Mouse (Mus musculus): Measurements from ENCODE around the gene Lnx2. TPM values are rescaled to one million over a fixed set of nuclear protein-coding genes. Genes with fewer than 3 reads are reported as not detected.

The Lnx2 gene
- 1 to 10 TPM; 4.1 to 6.1 TPM for total RNA-seq (2023)

GRCm38 (mm10) chr5:147076026-147076798, at the start of gene Lnx2:
TSS of gene Lnx2 (minus strand) at chr5:147076586.

GRCm38 (mm10) chr5:147076799-147077165, 396 bp upstream of the Lnx2 start, which contains the start of gene Polr1d:
TSS of gene Polr1d (plus strand) at chr5:147077050.

Other genes with a start within 250 kb of the Lnx2 start
- gene Rpl21, start 243.7 kb downstream of the Lnx2 start, total RNA-seq (2023), result 100 to 1,000 TPM; 208 to 210 TPM
- not detected for gene Rasl11a, start 231.5 kb downstream of the Lnx2 start, total RNA-seq (2023)
- 10 to 100 TPM; 15.9 to 20.7 TPM for gene Gtf3a, start 127.9 kb downstream of the Lnx2 start, total RNA-seq (2023)
- 1 to 10 TPM; 8.0 to 9.6 TPM for gene Mtif3, start 112.8 kb downstream of the Lnx2 start, total RNA-seq (2023)
- 10 to 100 TPM; 56.8 to 66.6 TPM for gene Polr1d, start 464 bp upstream of the Lnx2 start, total RNA-seq (2023)
- not detected for gene Gsx1, start 112.1 kb upstream of the Lnx2 start, total RNA-seq (2023)
- not detected for gene Pdx1, start 193.4 kb upstream of the Lnx2 start, total RNA-seq (2023)
- not detected for gene Cdx2, start 230.7 kb upstream of the Lnx2 start, total RNA-seq (2023)
- not detected for gene Urad, start 245.9 kb upstream of the Lnx2 start, total RNA-seq (2023)